Mouse (Mus musculus): ENCODE measurements around the gene Pex14. TPM values are rescaled to one million over a fixed set of nuclear protein-coding genes. Genes with fewer than 3 reads are reported as not detected.

The Pex14 gene
- polyA plus RNA-seq, 1 experiment from 2014 or later, result 43.5 TPM

DNA sequence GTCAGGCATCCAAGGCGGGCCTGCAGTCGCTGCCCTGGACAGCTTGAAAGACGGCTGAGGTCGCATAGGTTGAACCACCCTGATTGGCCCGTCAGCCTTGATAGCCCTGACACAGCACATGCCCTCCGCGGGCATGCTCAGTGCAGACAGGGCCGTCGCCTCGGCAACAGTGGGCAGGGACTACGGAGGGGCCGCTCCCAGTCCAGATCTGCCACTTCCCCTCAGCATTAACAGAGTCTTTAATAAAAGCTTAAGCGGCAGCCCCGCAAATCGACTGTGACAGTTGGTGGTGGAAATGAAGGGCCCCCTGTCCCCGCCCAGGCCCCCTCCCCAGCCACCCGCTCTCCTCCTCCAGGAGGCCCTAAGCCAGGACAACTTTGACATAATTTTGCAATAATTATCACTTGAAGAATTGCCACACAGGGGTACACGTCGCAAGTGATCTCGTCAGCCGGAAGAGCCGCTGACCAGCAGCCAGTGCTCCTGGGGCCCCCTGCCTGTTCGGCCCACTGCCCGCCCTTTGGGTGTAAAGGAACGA lies 158.9 kb downstream of the Pex14 start:
- H3K36me3 ChIP-seq (ENCODE audit: control insufficient read depth, insufficient read depth, low read length), result no peaks in the 10 kb centered on the region
- H3K4me2 ChIP-seq (ENCODE audit: low read depth, low read length, severe bottlenecking), result peak overlapping the region; percentile 42
- ATAC-seq (replicated peaks; ENCODE audit: low FRiP score) (peak; percentile 94), DNase-seq (ENCODE audit: low spot score) (peak; percentile 89)
- peaks cover 16% of the 10 kb centered on the region for H3K4me1 ChIP-seq (replicated peaks; ENCODE audit: control insufficient read depth, insufficient read depth, low read length)
- H3K9ac ChIP-seq (ENCODE audit: low read length), result peak overlapping the region; percentile 35; the same call in 1 of the 2 replicates
- H3K27ac ChIP-seq (ENCODE audit: low read depth, low read length), result peak overlapping the region; percentile 15; the same call in 1 of the 2 replicates
- H3K27me3 ChIP-seq (ENCODE audit: control insufficient read depth, insufficient read depth, low read length), result no peaks in the 10 kb centered on the region
- no peaks in the 10 kb centered on the region for H3K9me3 ChIP-seq (ENCODE audit: control insufficient read depth, low read length)
- peak overlapping the region; percentile 6; the same call in 1 of the 2 replicates for H3K4me3 ChIP-seq (ENCODE audit: low read depth, low read length)
- 7% methylated on average over 25 of the region's 25 CpGs for WGBS

DNA sequence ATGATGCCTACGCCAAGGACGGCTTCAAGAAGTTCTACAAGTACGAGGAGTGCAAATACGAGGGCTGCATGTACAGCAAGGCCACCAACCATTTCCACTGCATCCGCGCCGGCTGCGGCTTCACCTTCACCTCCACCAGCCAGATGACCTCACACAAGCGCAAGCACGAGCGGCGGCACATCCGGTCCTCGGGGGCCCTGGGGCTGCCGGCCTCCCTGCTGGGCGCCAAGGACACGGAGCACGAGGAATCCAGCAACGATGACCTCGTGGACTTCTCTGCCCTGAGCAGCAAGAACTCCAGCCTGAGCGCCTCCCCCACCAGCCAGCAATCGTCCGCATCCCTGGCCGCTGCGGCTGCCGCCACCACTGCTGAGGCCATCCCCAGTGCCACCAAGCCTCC lies 161.1 kb downstream of the Pex14 start:
- 91% methylated on average over 26 of the region's 26 CpGs for WGBS
- Histone ChIP-seq H3K36me3 (ENCODE audit: control insufficient read depth, insufficient read depth, low read length) (no peaks in the 10 kb centered on the region), H3K27ac (ENCODE audit: low read depth, low read length) (no peak overlapping the region), H3K4me3 (ENCODE audit: low read depth, low read length) (no peak overlapping the region), H3K27me3 (ENCODE audit: control insufficient read depth, insufficient read depth, low read length) (no peaks in the 10 kb centered on the region), H3K4me1 (replicated peaks; ENCODE audit: control insufficient read depth, insufficient read depth, low read length) (peaks cover 16% of the 10 kb centered on the region), H3K9me3 (ENCODE audit: control insufficient read depth, low read length) (no peaks in the 10 kb centered on the region), H3K9ac (ENCODE audit: low read length) (no peak overlapping the region), H3K4me2 (ENCODE audit: low read depth, low read length, severe bottlenecking) (no peak overlapping the region)
- ATAC-seq (replicated peaks; ENCODE audit: low FRiP score), result no peak
- DNase-seq (ENCODE audit: low spot score), result no peak

GRCm38 (mm10) chr4:148936727-148937126 lies 162.9 kb downstream of the Pex14 start:
- Histone ChIP-seq H3K4me2 (ENCODE audit: low read depth, low read length, severe bottlenecking) (no peak overlapping the region), H3K4me1 (replicated peaks; ENCODE audit: control insufficient read depth, insufficient read depth, low read length) (peaks cover 16% of the 10 kb centered on the region), H3K27ac (ENCODE audit: low read depth, low read length) (no peak overlapping the region), H3K36me3 (ENCODE audit: control insufficient read depth, insufficient read depth, low read length) (no peaks in the 10 kb centered on the region), H3K9ac (ENCODE audit: low read length) (no peak overlapping the region), H3K4me3 (ENCODE audit: low read depth, low read length) (no peak overlapping the region), H3K9me3 (ENCODE audit: control insufficient read depth, low read length) (no peaks in the 10 kb centered on the region), H3K27me3 (ENCODE audit: control insufficient read depth, insufficient read depth, low read length) (no peaks in the 10 kb centered on the region)
- DNase-seq (ENCODE audit: low spot score) (no peak), ATAC-seq (replicated peaks; ENCODE audit: low FRiP score) (no peak)
- 87% methylated on average over 12 of the region's 12 CpGs for WGBS

GRCm38 (mm10) chr4:148936111-148936510 lies 163.6 kb downstream of the Pex14 start:
- no peak overlapping the region for H3K27ac ChIP-seq (ENCODE audit: low read depth, low read length)
- no peak overlapping the region for H3K4me3 ChIP-seq (ENCODE audit: low read depth, low read length)
- no peak overlapping the region for H3K9ac ChIP-seq (ENCODE audit: low read length)
- H3K9me3 ChIP-seq (ENCODE audit: control insufficient read depth, low read length), result no peaks in the 10 kb centered on the region
- H3K27me3 ChIP-seq (ENCODE audit: control insufficient read depth, insufficient read depth, low read length), result no peaks in the 10 kb centered on the region
- ATAC-seq (replicated peaks; ENCODE audit: low FRiP score), result no peak
- H3K4me2 ChIP-seq (ENCODE audit: low read depth, low read length, severe bottlenecking), result no peak overlapping the region
- no peaks in the 10 kb centered on the region for H3K36me3 ChIP-seq (ENCODE audit: control insufficient read depth, insufficient read depth, low read length)
- no peak for DNase-seq (ENCODE audit: low spot score)
- H3K4me1 ChIP-seq (replicated peaks; ENCODE audit: control insufficient read depth, insufficient read depth, low read length), result peaks cover 14% of the 10 kb centered on the region
- WGBS, result 92% methylated on average over 12 of the region's 12 CpGs

- Histone ChIP-seq H3K36me3 (ENCODE audit: control insufficient read depth, insufficient read depth, low read length) (no peaks in the 10 kb centered on the region), H3K27me3 (ENCODE audit: control insufficient read depth, insufficient read depth, low read length) (no peaks in the 10 kb centered on the region), H3K9me3 (ENCODE audit: control insufficient read depth, low read length) (no peaks in the 10 kb centered on the region), H3K9ac (ENCODE audit: low read length) (no peak overlapping the region), H3K4me2 (ENCODE audit: low read depth, low read length, severe bottlenecking) (no peak overlapping the region), H3K4me1 (replicated peaks; ENCODE audit: control insufficient read depth, insufficient read depth, low read length) (peaks cover 5% of the 10 kb centered on the region; the same call in 1 of the 2 replicates), H3K27ac (ENCODE audit: low read depth, low read length) (no peak overlapping the region), H3K4me3 (ENCODE audit: low read depth, low read length) (no peak overlapping the region)
- ATAC-seq (replicated peaks; ENCODE audit: low FRiP score), result no peak
- WGBS, result 61% methylated on average over 13 of the region's 13 CpGs
- DNase-seq (ENCODE audit: low spot score), result no peak
Observed at GRCm38 (mm10) chr4:148935211-148935610, 164.5 kb downstream of the Pex14 start.

- H3K27me3 ChIP-seq (ENCODE audit: control insufficient read depth, insufficient read depth, low read length), result no peaks in the 10 kb centered on the region
- ATAC-seq (replicated peaks; ENCODE audit: low FRiP score) (no peak), DNase-seq (ENCODE audit: low spot score) (no peak)
- no peak overlapping the region for H3K9ac ChIP-seq (ENCODE audit: low read length)
- H3K4me3 ChIP-seq (ENCODE audit: low read depth, low read length), result no peak overlapping the region
- H3K27ac ChIP-seq (ENCODE audit: low read depth, low read length), result no peak overlapping the region
- H3K4me2 ChIP-seq (ENCODE audit: low read depth, low read length, severe bottlenecking), result no peak overlapping the region
- H3K9me3 ChIP-seq (ENCODE audit: control insufficient read depth, low read length), result no peaks in the 10 kb centered on the region
- 94% methylated on average over 13 of the region's 13 CpGs for WGBS
- H3K4me1 ChIP-seq (replicated peaks; ENCODE audit: control insufficient read depth, insufficient read depth, low read length), result 0 out of 2 replicates have a peak, but pooled peaks cover 2% of the 10 kb centered on the region
- no peaks in the 10 kb centered on the region for H3K36me3 ChIP-seq (ENCODE audit: control insufficient read depth, insufficient read depth, low read length)
Observed at GRCm38 (mm10) chr4:148933109-148933508, 166.6 kb downstream of the Pex14 start.

DNA sequence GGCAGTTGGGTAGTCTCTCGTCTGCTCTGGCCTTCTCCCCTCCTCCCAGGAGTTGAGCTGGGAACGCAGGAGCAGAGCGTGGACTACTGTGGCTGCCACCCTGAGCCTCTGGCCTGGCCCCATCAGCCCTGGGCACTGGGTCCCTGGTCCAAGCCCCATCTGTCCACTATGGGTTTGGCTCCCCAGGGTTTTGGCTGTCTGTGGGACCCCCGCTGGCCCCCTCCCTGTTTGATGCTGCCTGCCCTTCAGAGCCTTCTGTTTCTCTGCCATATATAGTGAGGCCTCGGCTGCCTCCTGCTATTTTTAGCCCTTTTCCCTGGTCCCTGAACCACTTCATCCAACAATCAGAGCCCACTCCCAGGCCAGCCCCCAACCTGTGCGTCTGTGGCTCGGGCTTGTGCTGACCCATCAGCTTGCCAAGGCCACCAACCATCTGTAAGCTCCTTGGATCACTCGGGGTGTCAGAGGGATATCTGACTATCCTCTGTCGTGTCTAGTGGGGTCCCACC lies 168.9 kb downstream of the Pex14 start:
- DNase-seq (ENCODE audit: low spot score) (no peak), ATAC-seq (replicated peaks; ENCODE audit: low FRiP score) (no peak)
- Histone ChIP-seq H3K4me1 (replicated peaks; ENCODE audit: control insufficient read depth, insufficient read depth, low read length) (peaks cover 5% of the 10 kb centered on the region; the same call in 1 of the 2 replicates), H3K9me3 (ENCODE audit: control insufficient read depth, low read length) (no peaks in the 10 kb centered on the region), H3K4me2 (ENCODE audit: low read depth, low read length, severe bottlenecking) (no peak overlapping the region), H3K9ac (ENCODE audit: low read length) (no peak overlapping the region), H3K4me3 (ENCODE audit: low read depth, low read length) (no peak overlapping the region), H3K27me3 (ENCODE audit: control insufficient read depth, insufficient read depth, low read length) (no peaks in the 10 kb centered on the region), H3K27ac (ENCODE audit: low read depth, low read length) (no peak overlapping the region), H3K36me3 (ENCODE audit: control insufficient read depth, insufficient read depth, low read length) (no peaks in the 10 kb centered on the region)
- 64% methylated on average over 9 of the region's 9 CpGs for WGBS

GRCm38 (mm10) chr4:148928876-148929275 lies 170.8 kb downstream of the Pex14 start:
- DNase-seq (ENCODE audit: low spot score) (no peak), ATAC-seq (replicated peaks; ENCODE audit: low FRiP score) (no peak)
- Histone ChIP-seq H3K27ac (ENCODE audit: low read depth, low read length) (no peak overlapping the region), H3K27me3 (ENCODE audit: control insufficient read depth, insufficient read depth, low read length) (peaks cover 4% of the 10 kb centered on the region), H3K4me1 (replicated peaks; ENCODE audit: control insufficient read depth, insufficient read depth, low read length) (peaks cover 9% of the 10 kb centered on the region; the same call in 1 of the 2 replicates), H3K36me3 (ENCODE audit: control insufficient read depth, insufficient read depth, low read length) (no peaks in the 10 kb centered on the region), H3K4me2 (ENCODE audit: low read depth, low read length, severe bottlenecking) (no peak overlapping the region), H3K9ac (ENCODE audit: low read length) (no peak overlapping the region), H3K9me3 (ENCODE audit: control insufficient read depth, low read length) (no peaks in the 10 kb centered on the region), H3K4me3 (ENCODE audit: low read depth, low read length) (no peak overlapping the region)
- WGBS, result 91% methylated on average over 16 of the region's 16 CpGs

DNA sequence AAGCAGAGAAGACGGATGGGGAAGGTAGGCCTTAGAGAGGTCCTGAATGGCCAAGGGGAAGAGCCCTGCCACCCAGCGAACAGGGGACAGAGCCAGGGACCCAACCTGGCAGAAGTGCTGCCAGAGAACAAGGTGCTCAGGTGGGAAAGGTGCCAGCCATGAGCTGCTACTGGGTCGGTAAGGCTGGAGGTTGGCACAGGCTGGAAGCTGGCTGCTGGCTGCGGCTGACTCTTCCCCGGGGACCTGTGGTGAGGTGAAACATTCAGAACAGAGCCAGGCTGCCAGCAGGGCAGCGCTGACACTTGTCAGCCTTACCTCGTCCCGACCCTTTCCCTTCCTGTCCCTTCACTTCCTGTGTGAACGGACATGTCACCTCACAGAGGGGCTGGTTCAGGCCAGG lies 171.4 kb downstream of the Pex14 start:
- no peak overlapping the region for H3K4me3 ChIP-seq (ENCODE audit: low read depth, low read length)
- no peak overlapping the region for H3K4me2 ChIP-seq (ENCODE audit: low read depth, low read length, severe bottlenecking)
- peaks cover 4% of the 10 kb centered on the region for H3K27me3 ChIP-seq (ENCODE audit: control insufficient read depth, insufficient read depth, low read length)
- H3K9me3 ChIP-seq (ENCODE audit: control insufficient read depth, low read length), result no peaks in the 10 kb centered on the region
- no peak overlapping the region for H3K9ac ChIP-seq (ENCODE audit: low read length)
- no peak overlapping the region for H3K27ac ChIP-seq (ENCODE audit: low read depth, low read length)
- H3K4me1 ChIP-seq (replicated peaks; ENCODE audit: control insufficient read depth, insufficient read depth, low read length), result peaks cover 9% of the 10 kb centered on the region; the same call in 1 of the 2 replicates
- H3K36me3 ChIP-seq (ENCODE audit: control insufficient read depth, insufficient read depth, low read length), result no peaks in the 10 kb centered on the region
- WGBS, result 77% methylated on average over 9 of the region's 9 CpGs
- ATAC-seq (replicated peaks; ENCODE audit: low FRiP score), result no peak
- DNase-seq (ENCODE audit: low spot score), result no peak
